Mouse (Mus musculus) forebrain, embryonic 11.5 days (tissue): Measurements from ENCODE around the gene Serpinh1. TPM values are rescaled to one million over a fixed set of nuclear protein-coding genes. Genes with fewer than 3 reads are reported as not detected.
A peak's percentile ranks its signal among the peaks of the same experiment; 100 is the strongest.

Source experiments
- ATAC-seq: fragments of 200-750 bp; cut with Nextera tagmentation; replicated peaks from 2 replicates; pipeline ENCODE4 v1.8.0; 2017; ENCODE audit warnings: moderate TSS enrichment; ENCODE audit not compliant: low FRiP score
- DNase-seq: peaks from one replicate; pipeline ENCODE4 v3.0.0-alpha.2; 2017; ENCODE audit warnings: low spot score
- H3K27ac ChIP-seq: fragments of 300-500 bp; sonication (generic); 2 replicates; pipeline ENCODE4 v1.5.1; 2014; ENCODE audit warnings: low read depth, low read length
- H3K27me3 ChIP-seq: fragments of 300-500 bp; sonication (generic); 2 replicates; pipeline ENCODE4 v1.6.1; 2014; ENCODE audit warnings: mild to moderate bottlenecking, low read length, mixed read lengths; ENCODE audit not compliant: control insufficient read depth, insufficient read depth
- H3K36me3 ChIP-seq: fragments of 300-500 bp; sonication (generic); 2 replicates; pipeline ENCODE4 v1.6.1; 2014; ENCODE audit warnings: mild to moderate bottlenecking, low read length, moderate library complexity, mixed read lengths; ENCODE audit not compliant: control insufficient read depth, insufficient read depth
- H3K4me1 ChIP-seq: fragments of 300-500 bp; sonication (generic); replicated peaks from 2 replicates; pipeline ENCODE4 v1.6.1; 2014; ENCODE audit warnings: low read length, mixed read lengths; ENCODE audit not compliant: control insufficient read depth, insufficient read depth
- H3K4me2 ChIP-seq: fragments of 300-500 bp; sonication (generic); 2 replicates; pipeline ENCODE4 v1.6.1; 2014; ENCODE audit warnings: low read depth, mild to moderate bottlenecking, low read length, moderate library complexity, mixed read lengths; ENCODE audit not compliant: severe bottlenecking
- H3K4me3 ChIP-seq: fragments of 300-500 bp; sonication (generic); 2 replicates; pipeline ENCODE4 v1.5.1; 2014; ENCODE audit warnings: low read depth, low read length
- H3K9ac ChIP-seq: fragments of 300-500 bp; sonication (generic); 2 replicates; pipeline ENCODE4 v1.6.1; 2014; ENCODE audit warnings: low read length
- H3K9me3 ChIP-seq: fragments of 300-500 bp; sonication (generic); 2 replicates; pipeline ENCODE4 v1.6.1; 2016; ENCODE audit warnings: low read length, mixed read lengths; ENCODE audit not compliant: control insufficient read depth
- WGBS: fragments of 180-500 bp; shearing (Covaris S2); extraction: QIAGEN DNeasy Blood & Tissue Kit; methylation state at CpG from one replicate; pipeline ENCODE4 v1.1.7; 2014; 5-methylcytosine and 5-hydroxymethylcytosine counted together
- polyA plus RNA-seq: library from polyadenylated mRNA; unstranded; fragments of >200 nt; fragmentation: Nextera tagmentation; extraction: Ambion mirVana; gene quantifications from 2 replicates; pipeline ENCODE4 v1.2.1, GENCODE M21; 2014

The Serpinh1 gene
- polyA plus RNA-seq, 1 experiment from 2014 or later: 239 TPM

DNA sequence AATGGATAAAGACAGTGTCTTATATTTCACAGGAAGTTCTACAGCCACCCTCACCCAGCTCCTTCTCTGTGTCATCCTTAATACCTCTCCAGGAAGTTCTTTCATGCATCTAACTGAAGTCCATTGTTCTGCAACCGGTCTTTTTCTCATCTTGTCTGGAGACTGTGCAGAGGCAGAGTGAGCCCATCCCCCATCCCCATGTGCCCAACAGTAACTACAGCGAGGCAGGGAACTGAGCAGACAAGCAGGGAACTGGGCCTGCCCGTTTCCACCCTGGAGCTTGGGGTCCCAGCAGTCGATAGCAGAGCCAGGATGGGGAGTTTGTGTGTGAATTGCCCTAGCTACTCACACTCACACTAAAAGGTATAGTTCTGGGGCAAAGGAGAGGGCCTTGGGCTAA, 37.5 kb upstream of the Serpinh1 start:
- Histone ChIP-seq H3K4me2 (no peak overlapping the region), H3K27me3 (no peaks in the 10 kb centered on the region), H3K9ac (no peak overlapping the region), H3K36me3 (no peaks in the 10 kb centered on the region; the same call in 1 of the 2 replicates), H3K27ac (peak overlapping the region; percentile 20; the same call in 1 of the 2 replicates), H3K4me3 (no peak overlapping the region), H3K4me1 (peaks cover 9% of the 10 kb centered on the region; the same call in 1 of the 2 replicates), H3K9me3 (no peaks in the 10 kb centered on the region)
- WGBS: 27% methylated on average over 4 of the region's 4 CpGs
- DNase-seq (no peak), ATAC-seq (no peak)

DNA sequence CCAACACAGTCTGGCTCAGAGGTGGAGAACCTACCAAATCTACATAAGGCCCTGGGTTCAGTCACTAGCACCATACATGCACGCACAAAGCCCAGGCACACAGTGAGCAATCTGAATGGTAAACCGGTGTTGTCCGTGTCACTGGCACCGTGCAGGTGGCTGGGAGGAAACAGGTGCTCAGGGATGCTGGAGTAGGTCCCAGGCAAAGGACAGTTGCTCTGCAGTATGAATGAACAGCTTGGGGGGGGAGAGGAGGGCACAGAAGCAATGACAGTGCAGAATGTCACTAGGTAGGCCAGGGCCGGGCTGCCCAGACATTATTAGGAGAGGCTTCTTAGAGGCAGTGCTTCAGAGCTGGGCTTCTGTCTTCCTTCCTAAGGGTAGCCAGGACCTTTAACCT, 34.3 kb upstream of the Serpinh1 start:
- no peak overlapping the region for H3K4me2 ChIP-seq
- peaks cover 15% of the 10 kb centered on the region for H3K4me1 ChIP-seq
- no peaks in the 10 kb centered on the region; the same call in 1 of the 2 replicates for H3K36me3 ChIP-seq
- H3K27me3 ChIP-seq: no peaks in the 10 kb centered on the region
- DNase-seq: no peak
- 91% methylated on average over 5 of the region's 5 CpGs for WGBS
- ATAC-seq: no peak
- H3K9me3 ChIP-seq: no peaks in the 10 kb centered on the region
- no peak overlapping the region for H3K27ac ChIP-seq
- H3K9ac ChIP-seq: no peak overlapping the region
- H3K4me3 ChIP-seq: no peak overlapping the region

DNA sequence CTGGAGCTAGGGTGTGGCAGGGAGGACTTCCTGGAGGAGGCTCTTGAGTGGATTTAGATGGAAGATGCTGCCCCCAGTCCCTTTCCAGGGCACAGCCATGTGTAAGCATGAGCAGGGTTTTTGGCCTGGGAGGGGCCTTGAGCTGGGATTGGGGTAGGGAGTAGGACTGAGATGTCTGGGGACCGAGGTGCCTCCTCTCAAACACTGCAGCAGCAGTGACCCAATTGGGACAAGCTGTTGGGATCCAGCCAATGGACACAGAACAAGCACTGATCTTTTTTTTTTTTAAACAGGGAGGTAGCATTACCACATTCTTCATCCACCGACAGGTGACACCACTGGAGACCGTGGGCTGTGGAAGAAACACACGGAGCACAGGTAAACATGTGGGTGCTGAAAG, 33.8 kb upstream of the Serpinh1 start:
- no peak for DNase-seq
- Histone ChIP-seq H3K4me2 (no peak overlapping the region), H3K9ac (no peak overlapping the region), H3K36me3 (no peaks in the 10 kb centered on the region; the same call in 1 of the 2 replicates), H3K9me3 (no peaks in the 10 kb centered on the region), H3K27me3 (no peaks in the 10 kb centered on the region), H3K4me3 (no peak overlapping the region), H3K27ac (no peak overlapping the region), H3K4me1 (peaks cover 18% of the 10 kb centered on the region)
- ATAC-seq: no peak
- 87% methylated on average over 4 of the region's 4 CpGs for WGBS

DNA sequence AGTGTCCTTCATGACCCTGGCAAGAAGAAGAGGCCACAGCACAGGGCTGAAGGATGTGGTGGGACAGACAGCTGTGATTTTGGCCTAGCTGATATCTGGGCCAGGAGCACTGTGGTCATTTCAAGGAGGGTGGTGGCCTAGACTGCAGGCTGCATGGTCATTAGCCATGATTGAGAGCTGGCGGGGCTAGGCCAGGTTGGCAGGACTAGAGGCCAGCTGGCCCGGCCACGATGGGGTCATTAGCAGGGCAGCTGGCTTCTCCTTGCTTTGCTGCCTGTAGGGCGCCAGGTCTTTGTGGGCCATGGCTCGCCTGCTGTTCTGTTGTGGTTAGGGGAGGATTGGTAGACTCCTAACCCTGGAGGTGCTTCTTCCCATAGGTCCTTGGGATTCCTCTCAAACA, 33.0 kb upstream of the Serpinh1 start:
- Histone ChIP-seq H3K4me2 (no peak overlapping the region), H3K9me3 (no peaks in the 10 kb centered on the region), H3K36me3 (no peaks in the 10 kb centered on the region; the same call in 1 of the 2 replicates), H3K27ac (no peak overlapping the region), H3K9ac (no peak overlapping the region), H3K27me3 (no peaks in the 10 kb centered on the region), H3K4me1 (peaks cover 18% of the 10 kb centered on the region), H3K4me3 (no peak overlapping the region)
- ATAC-seq (no peak), DNase-seq (no peak)
- 66% methylated on average over 5 of the region's 5 CpGs for WGBS

DNA sequence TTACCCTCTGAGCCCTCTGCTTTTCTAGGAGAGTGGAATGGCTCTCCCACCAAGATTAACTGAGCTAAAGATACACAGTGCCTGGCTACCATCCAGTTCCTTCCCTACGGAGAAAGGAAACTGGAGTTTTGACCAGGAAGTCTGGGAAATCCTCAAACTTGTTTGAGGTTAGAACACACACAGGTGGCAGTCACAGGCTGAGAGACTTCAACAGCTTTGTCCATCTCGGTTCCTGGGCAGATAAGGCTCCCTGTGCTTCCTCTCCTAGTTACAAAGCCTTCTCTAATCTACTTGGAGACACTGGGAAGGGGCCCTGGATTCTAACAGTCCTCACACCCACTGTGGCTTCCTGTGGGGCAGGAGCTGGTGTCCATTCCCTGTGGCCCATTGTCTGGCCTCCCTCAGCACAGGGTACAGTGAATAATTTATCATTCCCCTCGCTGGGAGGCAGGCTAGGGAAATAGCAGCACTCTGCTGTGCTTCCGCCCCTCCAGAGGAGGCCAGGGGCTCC, 31.1 kb upstream of the Serpinh1 start:
- Histone ChIP-seq H3K27ac (no peak overlapping the region), H3K4me1 (peaks cover 13% of the 10 kb centered on the region), H3K9ac (peak overlapping the region; percentile 28), H3K9me3 (no peaks in the 10 kb centered on the region), H3K27me3 (no peaks in the 10 kb centered on the region), H3K36me3 (no peaks in the 10 kb centered on the region; the same call in 1 of the 2 replicates), H3K4me2 (peak overlapping the region; percentile 19; the same call in 1 of the 2 replicates), H3K4me3 (no peak overlapping the region; the same call in 1 of the 2 replicates)
- ATAC-seq: no peak
- WGBS: 21% methylated on average over 4 of the region's 4 CpGs
- no peak for DNase-seq

DNA sequence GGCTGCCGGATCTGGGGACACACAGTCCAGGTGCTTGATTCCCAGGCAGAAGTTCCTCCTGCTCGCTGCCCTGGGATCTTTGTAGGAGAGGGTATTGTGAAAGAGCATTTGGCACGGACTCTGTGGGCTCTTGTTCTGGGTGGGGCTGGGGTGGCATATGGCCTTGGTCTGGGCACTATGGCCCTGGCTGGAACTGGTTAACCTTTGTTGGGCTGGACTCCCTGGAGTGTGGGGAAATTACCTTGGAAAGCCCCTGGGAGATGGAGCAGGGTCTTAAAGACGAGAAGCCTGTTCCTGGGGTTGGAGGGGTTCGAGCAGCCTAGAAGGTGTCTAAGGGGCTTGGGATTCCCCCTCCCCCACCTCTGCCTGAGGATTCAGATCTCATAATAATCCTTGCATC, 30.2 kb upstream of the Serpinh1 start:
- Histone ChIP-seq H3K4me2 (peak overlapping the region; percentile 97), H3K4me3 (peak overlapping the region; percentile 47), H3K9ac (peak overlapping the region; percentile 27; the same call in 1 of the 2 replicates), H3K36me3 (no peaks in the 10 kb centered on the region; the same call in 1 of the 2 replicates), H3K27me3 (no peaks in the 10 kb centered on the region), H3K27ac (0 out of 2 replicates have a peak overlapping the region, but pooled peaks have one; percentile 6), H3K4me1 (peaks cover 13% of the 10 kb centered on the region), H3K9me3 (no peaks in the 10 kb centered on the region)
- no peak for DNase-seq
- 56% methylated on average over 5 of the region's 5 CpGs for WGBS
- no peak for ATAC-seq

DNA sequence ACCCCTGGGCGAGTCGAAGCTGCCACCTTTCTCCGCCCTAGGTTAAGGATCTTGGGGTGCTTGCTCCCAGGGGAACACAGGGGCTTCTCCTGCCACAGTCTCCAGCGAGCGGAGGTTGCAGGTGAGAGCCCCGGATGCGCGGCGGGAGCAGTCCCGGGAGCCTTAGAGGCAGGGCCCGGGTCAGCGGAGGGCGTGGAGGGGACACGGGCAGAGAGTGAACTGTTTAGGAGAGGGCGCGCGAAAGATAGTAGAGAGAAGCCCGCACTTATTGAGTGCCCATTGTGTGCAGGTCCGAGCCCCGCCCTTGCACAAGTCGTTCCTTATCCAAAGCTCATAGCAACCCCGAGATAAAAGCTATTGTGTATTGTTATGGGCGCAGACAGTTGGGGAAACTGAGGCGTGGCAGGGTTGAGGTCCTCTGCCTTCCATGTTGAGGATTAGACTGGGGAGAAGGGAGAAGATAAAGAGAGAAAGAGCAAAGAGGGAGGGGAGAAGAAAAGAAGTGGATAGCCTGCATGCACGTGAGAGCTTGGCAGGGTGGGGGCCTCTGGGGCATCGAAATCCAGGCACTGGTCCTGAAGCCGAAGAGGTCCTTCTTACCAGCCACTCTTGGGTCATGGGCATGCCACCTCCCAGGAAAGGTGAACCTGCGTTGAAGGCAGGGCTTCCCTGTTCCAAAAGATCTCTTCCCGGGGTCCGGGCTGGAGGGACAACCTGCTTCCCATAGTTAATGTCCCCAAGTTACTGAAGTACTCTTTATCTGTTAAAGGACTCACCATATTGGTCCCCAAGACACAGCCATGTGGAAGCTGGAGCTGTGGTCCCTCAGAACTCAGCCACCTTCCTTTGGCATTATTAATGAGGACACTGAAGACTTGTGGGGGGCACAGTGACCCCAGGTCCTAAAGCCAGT, 29.3 kb upstream of the Serpinh1 start:
- Histone ChIP-seq H3K4me3 (peak overlapping the region; percentile 47), H3K9me3 (no peaks in the 10 kb centered on the region), H3K4me1 (peaks cover 13% of the 10 kb centered on the region), H3K9ac (peak overlapping the region; percentile 90), H3K36me3 (no peaks in the 10 kb centered on the region), H3K4me2 (peak overlapping the region; percentile 97), H3K27me3 (no peaks in the 10 kb centered on the region), H3K27ac (no peak overlapping the region)
- WGBS: 11% methylated on average over 30 of the region's 30 CpGs
- no peak for DNase-seq
- ATAC-seq: 0 out of 2 replicates have a peak, but pooled peaks have one; percentile 0

DNA sequence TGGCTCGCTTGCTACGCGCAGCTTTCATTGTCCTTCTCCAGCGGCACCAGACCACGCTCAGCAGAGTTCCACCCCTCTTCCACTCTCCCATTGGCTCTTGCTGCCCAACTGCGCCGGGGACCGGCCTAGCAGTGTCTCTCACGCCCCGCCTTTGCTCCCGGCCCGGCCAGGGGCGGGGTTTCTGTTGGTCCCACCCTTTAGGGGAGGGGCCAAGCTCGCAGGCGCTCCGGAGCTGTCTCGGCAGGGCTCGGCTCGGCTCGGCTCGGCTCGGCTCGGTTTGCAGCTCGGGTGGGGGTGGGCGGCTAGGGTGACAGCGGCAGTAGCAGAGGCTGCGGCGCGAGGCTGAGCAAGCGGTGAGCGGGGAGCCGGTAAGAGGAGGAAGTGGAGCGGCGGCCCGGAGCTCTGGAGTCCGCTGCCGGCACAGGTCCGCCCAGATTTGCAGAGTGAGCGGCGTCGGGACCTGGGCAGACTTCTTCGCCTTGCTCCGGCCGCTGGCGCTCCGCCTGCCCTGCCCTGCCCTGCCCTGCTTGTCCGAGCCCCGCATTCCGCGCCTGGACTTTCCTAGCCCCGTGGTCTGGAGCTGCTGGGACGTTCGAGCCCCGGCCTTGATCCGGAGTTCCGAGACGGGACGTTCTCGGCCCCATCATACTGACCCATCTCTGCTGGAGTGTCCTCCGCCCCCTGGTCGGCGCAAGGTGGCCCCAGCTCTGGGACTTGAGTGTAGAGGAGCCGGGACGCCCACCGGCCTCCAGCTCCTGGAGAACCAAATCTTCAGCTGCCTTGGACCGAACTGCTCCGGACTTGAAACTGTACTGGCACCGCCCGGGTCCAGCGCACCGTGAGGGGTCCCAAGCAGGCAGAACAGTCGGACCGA, 28.4 kb upstream of the Serpinh1 start, which contains the start of gene Gdpd5:
Gene Gdpd5, plus strand, starts transcription at position 201 of the 874 bp plus-strand sequence.
- no peaks in the 10 kb centered on the region for H3K9me3 ChIP-seq
- WGBS: under 1% methylated on average over 73 of the region's 73 CpGs
- peak within 1 kb of the TSS; percentile 97 for H3K4me2 ChIP-seq
- H3K4me1 ChIP-seq: peaks cover 13% of the 10 kb centered on the region
- H3K36me3 ChIP-seq: no peaks in the 10 kb centered on the region
- peak within 1 kb of the TSS; percentile 47 for H3K4me3 ChIP-seq
- peak within 1 kb of the TSS; percentile 90 for H3K9ac ChIP-seq
- DNase-seq: peak; percentile 100
- H3K27ac ChIP-seq: peak within 1 kb of the TSS; percentile 94
- peak; percentile 98 for ATAC-seq
- no peaks in the 10 kb centered on the region for H3K27me3 ChIP-seq
